ENCODE assay signal across 38 mouse cellular contexts in genomic region chr7:46931370-46931769, GRCm38 (mm10). TPM values are rescaled to one million over a fixed set of nuclear protein-coding genes. Genes with fewer than 3 reads are reported as not detected.
"Had no signal": no experiment of that assay in that cellular context is flagged by ENCODE, and none has a peak within 500 bp of the region (broad histone marks: within the 10 kb centered on the region; RNA-seq: fewer than 3 reads in every experiment).

No protein-coding gene starts in this region.

- DNase-seq: cerebellum, adult 9-10 months; cerebellum, adult 9-11 months; cerebellum, postnatal 10 days; cerebellum, postnatal 14 days; cerebellum, postnatal 25 days; cerebellum, postnatal 36 days; embryo, embryonic 11 days; forebrain, postnatal 0 days; gastrocnemius, adult 2 months; gastrocnemius, postnatal 10 days; gastrocnemius, postnatal 14 days; gastrocnemius, postnatal 25 days; gastrocnemius, postnatal 36 days; heart, adult 11 months; heart, adult 18-20 months; heart, adult 2 months had no signal

- H3K27ac ChIP-seq: embryonic facial prominence, embryonic 10.5 days; embryonic facial prominence, embryonic 12.5 days; embryonic facial prominence, embryonic 13.5 days; embryonic facial prominence, embryonic 15.5 days; forebrain, embryonic 10.5 days; forebrain, embryonic 12.5 days; forebrain, embryonic 13.5 days; forebrain, embryonic 15.5 days; gastrocnemius, adult 2 months; heart, adult 2 months had no signal

- H3K4me1 ChIP-seq: embryonic facial prominence, embryonic 10.5 days; embryonic facial prominence, embryonic 12.5 days; embryonic facial prominence, embryonic 13.5 days; embryonic facial prominence, embryonic 15.5 days; forebrain, embryonic 10.5 days; forebrain, embryonic 12.5 days; forebrain, embryonic 13.5 days; forebrain, embryonic 15.5 days had no signal

- H3K9ac ChIP-seq: embryonic facial prominence, embryonic 12.5 days; embryonic facial prominence, embryonic 13.5 days; embryonic facial prominence, embryonic 15.5 days; forebrain, embryonic 12.5 days; forebrain, embryonic 13.5 days; forebrain, embryonic 15.5 days; forebrain, postnatal 0 days had no signal

- H3K4me3 ChIP-seq: embryonic facial prominence, embryonic 10.5 days; embryonic facial prominence, embryonic 12.5 days; embryonic facial prominence, embryonic 13.5 days; embryonic facial prominence, embryonic 15.5 days; erythroblast, embryonic 14.5 days; forebrain, embryonic 10.5 days; forebrain, embryonic 12.5 days; forebrain, embryonic 13.5 days; forebrain, embryonic 15.5 days; gastrocnemius, adult 2 months; heart, adult 2 months had no signal

- H3K27me3 ChIP-seq: embryonic facial prominence, embryonic 12.5 days; embryonic facial prominence, embryonic 13.5 days; embryonic facial prominence, embryonic 15.5 days; forebrain, embryonic 12.5 days; forebrain, embryonic 13.5 days; forebrain, embryonic 15.5 days had no signal

- H3K4me2 ChIP-seq: embryonic facial prominence, embryonic 12.5 days; embryonic facial prominence, embryonic 13.5 days; embryonic facial prominence, embryonic 15.5 days; forebrain, embryonic 12.5 days; forebrain, embryonic 13.5 days; forebrain, embryonic 15.5 days had no signal

- H3K9me3 ChIP-seq: embryonic facial prominence, embryonic 10.5 days; embryonic facial prominence, embryonic 12.5 days; embryonic facial prominence, embryonic 13.5 days; embryonic facial prominence, embryonic 15.5 days; forebrain, embryonic 10.5 days; forebrain, embryonic 12.5 days; forebrain, embryonic 13.5 days; forebrain, embryonic 15.5 days had no signal

- ATAC-seq: forebrain, embryonic 13.5 days; forebrain, embryonic 14.5 days; forebrain, embryonic 15.5 days; forebrain, embryonic 16.5 days; forebrain, postnatal 0 days had no signal

RNA-seq across cellular contexts. Expression of gene Gm9999, which starts 52.0 kb away (rescaled TPM):
- total RNA-seq: common myeloid progenitor, adult 5-6 weeks; forebrain, postnatal 0 days; gastrocnemius, adult 18-20 months; gastrocnemius, adult 2 months; gastrocnemius, adult 8-10 months; gastrocnemius, postnatal 10 days; gastrocnemius, postnatal 14 days; gastrocnemius, postnatal 25 days; gastrocnemius, postnatal 36 days; gastrocnemius, postnatal 4 days; granulocyte monocyte progenitor cell, adult 5-6 weeks; heart, adult 18-20 months; heart, adult 2 months; heart, adult 8-10 months had no signal
- polyA plus RNA-seq: cortical plate, adult 2 months; embryonic facial prominence, embryonic 10.5 days; embryonic facial prominence, embryonic 11.5 days; embryonic facial prominence, embryonic 12.5 days; embryonic facial prominence, embryonic 13.5 days; embryonic facial prominence, embryonic 14.5 days; embryonic facial prominence, embryonic 15.5 days; erythroblast, embryonic 14.5 days; forebrain, embryonic 10.5 days; forebrain, embryonic 11.5 days; forebrain, embryonic 12.5 days; forebrain, embryonic 13.5 days; forebrain, embryonic 14.5 days; forebrain, embryonic 15.5 days; forebrain, embryonic 16.5 days; forebrain, postnatal 0 days; frontal cortex, adult 2 months; heart, adult 2 months had no signal
